Mouse (Mus musculus): ENCODE data around the gene Brdt.

DNA sequence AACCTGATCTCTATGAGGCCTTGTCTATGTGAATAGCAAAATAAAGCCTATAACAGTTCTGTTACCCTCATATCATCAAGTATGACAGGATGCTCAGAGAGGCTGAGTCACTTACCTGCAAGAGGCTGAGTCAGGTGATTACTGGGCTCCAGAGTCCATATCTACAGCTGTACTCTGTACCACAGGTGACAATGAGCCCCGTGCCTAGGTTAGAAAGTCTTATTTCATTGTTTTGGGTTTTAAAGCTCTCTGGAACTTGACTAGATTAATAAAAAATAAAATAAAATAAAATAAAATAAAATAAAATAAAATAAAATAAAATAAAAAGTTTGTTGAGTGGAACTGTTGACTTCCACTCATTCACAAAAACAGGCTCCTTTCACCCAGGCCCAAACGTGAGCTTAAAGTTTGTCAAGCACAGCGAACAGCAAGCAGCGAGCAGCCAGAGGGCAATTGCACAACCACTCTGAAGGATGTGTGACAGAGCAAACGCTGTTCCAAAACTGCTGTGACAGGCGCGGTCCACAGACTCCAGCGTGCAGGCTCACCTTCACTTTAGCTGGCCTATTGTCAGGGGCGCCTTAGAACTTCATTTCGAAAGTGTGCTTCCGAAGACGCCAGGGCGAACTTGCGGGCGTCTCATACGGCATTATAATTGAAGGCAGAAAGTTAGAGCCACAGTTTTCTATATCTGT, 35.0 kb upstream of the Brdt start:
- TF ChIP-seq CTCF (conservative IDR thresholded peaks at IDR 0.05; ENCODE audit: insufficient read depth, insufficient read length, low read depth, low read length) (no peak), POLR2A (IDR thresholded peaks at IDR 0.05; ENCODE audit: low read depth, low read length) (no peak)
